Comparison of ENCODE assay signal across 22 mouse cellular contexts in genomic region chr5:34714816-34715215, GRCm38 (mm10). TPM values are rescaled to one million over a fixed set of nuclear protein-coding genes. Genes with fewer than 3 reads are reported as not detected.
DNase-seq lines count a peak whose midpoint lies in the region; TF ChIP-seq lines count a peak whose summit lies in the region.
"Had no signal": no experiment of that assay in that cellular context is flagged by ENCODE, and none has a peak within 500 bp of the region (broad histone marks: within the 10 kb centered on the region; RNA-seq: fewer than 3 reads in every experiment).

No protein-coding gene starts in this region.

- DNase-seq in kidney, adult 2 months: peak; percentile 22
- DNase-seq in kidney, postnatal 14 days: no peak
- DNase-seq in adipocyte (ENCODE audit: low spot score): peak; percentile 54
- DNase-seq in fat pad, adult 2 months (ENCODE audit: extremely low read depth, low read depth, low spot score): peak; percentile 28
- DNase-seq in heart, postnatal 10 days: no peak
- DNase-seq in thymus, postnatal 36 days: no peak
- DNase-seq: adrenal gland, adult 2 months; adrenal gland, postnatal 14 days; adrenal gland, postnatal 36 days; cerebellum, adult 11 months; cerebellum, adult 18-20 months; cerebellum, adult 8-10 months; cerebellum, adult 9-11 months; cerebellum, postnatal 14 days; cerebellum, postnatal 36 days; embryo, embryonic 11 days; forebrain, postnatal 0 days had no signal

- H3K27me3 ChIP-seq in kidney, adult 2 months (replicated peaks; ENCODE audit: control insufficient read depth, insufficient read depth, low read length): no peaks in the 10 kb centered on the region
- H3K27me3 ChIP-seq: forebrain, embryonic 13.5 days; forebrain, embryonic 15.5 days had no signal

- no peak overlapping the region for H3K4me3 ChIP-seq in kidney, adult 2 months (ENCODE audit: insufficient read depth, low read depth, low read length)
- H3K4me3 ChIP-seq: embryonic facial prominence, embryonic 13.5 days; embryonic facial prominence, embryonic 15.5 days; erythroblast, embryonic 14.5 days; forebrain, embryonic 13.5 days; forebrain, embryonic 15.5 days had no signal

- H3K4me1 ChIP-seq in kidney, adult 2 months (ENCODE audit: control insufficient read depth, insufficient read depth, low read length): peaks cover 5% of the 10 kb centered on the region; the same call in 1 of the 2 replicates
- H3K4me1 ChIP-seq: embryonic facial prominence, embryonic 13.5 days; embryonic facial prominence, embryonic 15.5 days; forebrain, embryonic 13.5 days; forebrain, embryonic 15.5 days had no signal

- 44% methylated on average over 5 of the region's 5 CpGs for WGBS in kidney, adult 2 months

- no peak for TF ChIP-seq POLR2A in kidney, adult 2 months (IDR thresholded peaks at IDR 0.05; ENCODE audit: low read depth, low read length)

- no peak for TF ChIP-seq CTCF in kidney, adult 2 months (conservative IDR thresholded peaks at IDR 0.05; ENCODE audit: insufficient read depth, insufficient read length, low read depth, low read length)

- intact Hi-C loops in heart, postnatal 10 days (cut with DNase I): no loop called here

- H3K36me3 ChIP-seq in kidney, adult 2 months (ENCODE audit: control insufficient read depth, insufficient read depth, low read length): no peaks in the 10 kb centered on the region
- H3K36me3 ChIP-seq: embryonic facial prominence, embryonic 13.5 days; embryonic facial prominence, embryonic 15.5 days; forebrain, embryonic 15.5 days had no signal

- H3K27ac ChIP-seq in kidney, adult 2 months (ENCODE audit: insufficient read depth, low read depth, low read length): peak overlapping the region; percentile 60; the same call in 1 of the 2 replicates
- H3K27ac ChIP-seq: embryonic facial prominence, embryonic 13.5 days; embryonic facial prominence, embryonic 15.5 days; forebrain, embryonic 13.5 days; forebrain, embryonic 15.5 days had no signal

RNA-seq across cellular contexts. Expression of gene Htt, which starts 46.7 kb away (rescaled TPM):
- 11.4 and 13.1 TPM in 2 replicates for polyA plus RNA-seq in kidney, adult 2 months (2012; rRNA removed)
- total RNA-seq in heart, postnatal 10 days (2021): 10 to 100 TPM; 16.2 to 17.1 TPM

RNA-seq across cellular contexts. Expression of gene Grk4, which starts 54.6 kb away (rescaled TPM):
- 0.84 and 1.5 TPM in 2 replicates for polyA plus RNA-seq in kidney, adult 2 months (2012; rRNA removed)
- 1 to 10 TPM; 2.1 to 2.3 TPM for total RNA-seq in heart, postnatal 10 days (2021)

RNA-seq across cellular contexts. Expression of gene Nop14, which starts 54.9 kb away (rescaled TPM):
- 9.6 and 10.2 TPM in 2 replicates for polyA plus RNA-seq in kidney, adult 2 months (2012; rRNA removed)
- total RNA-seq in heart, postnatal 10 days (2021): 10 to 100 TPM; 12.9 to 13.6 TPM

Comparison
In these comparisons a context has a peak if more than half of its experiments do, and no peak if none do; other contexts are left out.
1. DNase-seq: peak in kidney, adult 2 months (single experiment), adipocyte (single experiment) and fat pad, adult 2 months (single experiment); none in kidney, postnatal 14 days (single experiment), heart, postnatal 10 days (0 of 2) and thymus, postnatal 36 days (0 of 2).